Mouse (Mus musculus): ENCODE data around the gene Eif2s3y.
A peak's percentile ranks its signal among the peaks of the same experiment; 100 is the strongest.

Gene Eif2s3y

DNA sequence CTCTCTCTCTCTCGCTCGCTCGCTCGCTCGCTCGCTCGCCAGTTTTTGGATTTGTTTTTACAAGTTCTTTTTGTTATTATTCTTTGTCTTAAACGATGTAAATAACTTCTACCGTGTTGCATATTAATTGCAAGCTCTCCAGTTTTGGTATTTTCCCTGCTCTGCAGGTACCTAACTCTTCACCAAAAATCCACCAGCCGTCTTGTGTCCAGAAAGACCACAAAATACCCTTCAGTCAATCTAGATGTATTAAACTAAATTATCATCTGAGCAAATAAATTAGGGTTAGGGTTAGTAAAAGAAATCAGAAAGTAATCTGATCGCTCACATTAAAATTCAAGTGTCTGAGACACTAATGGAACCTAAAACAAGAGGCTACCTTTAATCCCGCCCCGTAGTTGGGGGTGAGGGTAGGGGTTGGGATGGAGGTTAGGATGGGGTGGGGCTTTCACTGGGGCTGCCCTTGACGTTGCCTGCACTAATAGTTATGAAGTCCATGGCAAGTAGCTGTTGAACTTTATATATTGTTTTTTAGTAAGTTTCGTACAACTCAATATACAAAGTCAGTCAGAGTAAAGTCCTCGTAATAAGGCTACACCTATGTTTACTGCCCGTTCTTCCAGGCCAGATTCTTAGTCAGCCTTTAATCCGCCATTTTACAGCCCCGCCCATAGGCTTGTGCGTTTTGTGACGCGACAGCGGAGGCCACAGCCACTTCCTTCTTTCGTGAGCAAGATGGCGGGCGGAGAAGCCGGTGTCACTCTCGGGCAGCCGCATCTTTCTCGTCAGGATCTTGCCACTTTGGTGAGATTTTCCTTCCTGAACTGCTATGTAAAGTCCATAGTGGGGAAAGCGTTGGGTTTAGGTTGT lies at the start of gene Eif2s3y:
Eif2s3y (plus strand) TSS at position 662 of the 870 bp plus-strand sequence.
- peak; percentile 97 for DNase-seq

All from heart, adult 11 months (tissue).